Mouse (Mus musculus) liver, embryonic 13.5 days (tissue): ENCODE results near the gene Hgfac. TPM values are rescaled to one million over a fixed set of nuclear protein-coding genes. Genes with fewer than 3 reads are reported as not detected.

Experiments
- microRNA-seq: library from miRNA; unstranded; fragments of <30 nt; microRNA quantifications from one replicate; pipeline ENCODE4, GENCODE M21; 2016
- polyA plus RNA-seq: library from polyadenylated mRNA; unstranded; fragments of >200 nt; fragmentation: Nextera tagmentation; extraction: Ambion mirVana; gene quantifications from 2 replicates; pipeline ENCODE4 v1.2.1, GENCODE M21; 2015

The Hgfac gene
- polyA plus RNA-seq, 1 experiment from 2014 or later: 51.6 TPM

Small RNAs within 50 kb of the gene (microRNA-seq; reads per million reads assigned to microRNA genes)
- gene Mir3097: 6.5 reads per million, percentile 16 among the genes with 10 or more reads in this experiment

Other genes starting within 250 kb of the Hgfac start
- gene Msantd1, start 133.5 kb upstream of the Hgfac start, polyA plus RNA-seq: 0.17 and 0.24 TPM in 2 replicates
- gene Rgs12, start 92.1 kb upstream of the Hgfac start, polyA plus RNA-seq: 21.7 and 28.8 TPM in 2 replicates
- 0.13 and 0.16 TPM in 2 replicates for gene Dok7, start 15.3 kb downstream of the Hgfac start, polyA plus RNA-seq
- gene Lrpap1, start 64.3 kb downstream of the Hgfac start, polyA plus RNA-seq: 64.0 and 76.5 TPM in 2 replicates
- not detected in 2 replicates for gene Adra2c, start 236.8 kb downstream of the Hgfac start, polyA plus RNA-seq